Mouse (Mus musculus) hindbrain, embryonic 14.5 days (tissue): Measurements from ENCODE around the gene Dnaaf2. TPM values are rescaled to one million over a fixed set of nuclear protein-coding genes. Genes with fewer than 3 reads are reported as not detected.
"Not testable (repeated sequence)": the region's sequence is repeated elsewhere in the genome, so short reads cannot be mapped to it uniquely, and the experiment has no call there.

Experiments used
- ATAC-seq: fragments of 200-750 bp; cut with Nextera tagmentation; 2 replicates; pipeline ENCODE4 v1.8.0; 2017; ENCODE audit warnings: moderate number of reproducible peaks, mild to moderate bottlenecking, moderate TSS enrichment, moderate library complexity; ENCODE audit not compliant: low FRiP score
- DNase-seq: peaks from one replicate; pipeline ENCODE4 v3.0.0-alpha.2; 2015; ENCODE audit warnings: low spot score
- H3K27ac ChIP-seq: fragments of 300-500 bp; sonication (generic); 2 replicates; pipeline ENCODE4 v1.5.1; 2014; ENCODE audit warnings: mild to moderate bottlenecking, moderate library complexity
- H3K27me3 ChIP-seq: fragments of 300-500 bp; sonication (generic); 2 replicates; pipeline ENCODE4 v1.6.1; 2014; ENCODE audit warnings: mild to moderate bottlenecking, low read length, mixed read lengths; ENCODE audit not compliant: control insufficient read depth, insufficient read depth
- H3K36me3 ChIP-seq: fragments of 300-500 bp; sonication (generic); replicated peaks from 2 replicates; pipeline ENCODE4 v1.6.1; 2014; ENCODE audit not compliant: control insufficient read depth, insufficient read depth
- H3K4me1 ChIP-seq: fragments of 300-500 bp; sonication (generic); replicated peaks from 2 replicates; pipeline ENCODE4 v1.6.1; 2014; ENCODE audit warnings: antibody characterized with exemption, low read length, mixed read lengths; ENCODE audit not compliant: control insufficient read depth, insufficient read depth
- H3K4me2 ChIP-seq: fragments of 300-500 bp; sonication (generic); replicated peaks from 2 replicates; pipeline ENCODE4 v1.6.1; 2014; ENCODE audit warnings: mild to moderate bottlenecking, moderate library complexity
- H3K4me3 ChIP-seq: fragments of 300-500 bp; sonication (generic); replicated peaks from 2 replicates; pipeline ENCODE4 v1.5.1; 2014; ENCODE audit warnings: mild to moderate bottlenecking, low read length
- H3K9ac ChIP-seq: fragments of 300-500 bp; sonication (generic); 2 replicates; pipeline ENCODE4 v1.6.1; 2014
- H3K9me3 ChIP-seq: fragments of 300-500 bp; sonication (generic); 2 replicates; pipeline ENCODE4 v1.6.1; 2016; ENCODE audit warnings: low read length; ENCODE audit not compliant: control insufficient read depth
- WGBS: fragments of 180-500 bp; shearing (Covaris S2); extraction: QIAGEN DNeasy Blood & Tissue Kit; methylation state at CpG from one replicate; pipeline ENCODE4 v1.1.7; 2014; 5-methylcytosine and 5-hydroxymethylcytosine counted together
- polyA plus RNA-seq: library from polyadenylated mRNA; unstranded; fragments of >200 nt; fragmentation: Nextera tagmentation; extraction: Ambion mirVana; gene quantifications from 2 replicates; pipeline ENCODE4 v1.2.1, GENCODE M21; 2014

Dnaaf2 gene
- polyA plus RNA-seq, 1 experiment from 2014 or later, result 7.0 TPM

GRCm38 (mm10) chr12:69168461-69169106, 29.6 kb downstream of the Dnaaf2 start, which contains the start of gene Lrr1:
Gene Lrr1 (plus strand): TSS chr12:69168814.
- no peaks in the 10 kb centered on the region for H3K9me3 ChIP-seq
- peak within 1 kb of the TSS; percentile 44 for H3K4me3 ChIP-seq
- H3K27ac ChIP-seq, result peak within 1 kb of the TSS; percentile 77
- no peaks in the 10 kb centered on the region for H3K4me1 ChIP-seq
- H3K4me2 ChIP-seq, result peak within 1 kb of the TSS; percentile 90
- WGBS, result under 1% methylated on average over 40 of the region's 40 CpGs
- H3K36me3 ChIP-seq, result no peaks in the 10 kb centered on the region
- ATAC-seq (peak; percentile 95), DNase-seq (peak; percentile 88)
- H3K27me3 ChIP-seq, result no peaks in the 10 kb centered on the region
- H3K9ac ChIP-seq, result peak within 1 kb of the TSS; percentile 72

- Histone ChIP-seq H3K36me3 (no peaks in the 10 kb centered on the region), H3K4me2 (peak overlapping the region; percentile 90), H3K27ac (peak overlapping the region; percentile 77; the same call in 1 of the 2 replicates), H3K4me3 (peak overlapping the region; percentile 44), H3K4me1 (no peaks in the 10 kb centered on the region), H3K27me3 (no peaks in the 10 kb centered on the region), H3K9ac (peak overlapping the region; percentile 72), H3K9me3 (no peaks in the 10 kb centered on the region)
- 7% methylated on average over 18 of the region's 18 CpGs for WGBS
- DNase-seq (no peak), ATAC-seq (peak; percentile 67)
Measured at GRCm38 (mm10) chr12:69167656-69168460, 30.4 kb downstream of the Dnaaf2 start.

- not testable (repeated sequence) for H3K27me3 ChIP-seq, H3K4me1 ChIP-seq, DNase-seq, H3K4me3 ChIP-seq, H3K9ac ChIP-seq, H3K36me3 ChIP-seq, H3K27ac ChIP-seq, ATAC-seq, H3K9me3 ChIP-seq
- 0 out of 2 replicates have a peak overlapping the region, but pooled peaks have one; percentile 90 for H3K4me2 ChIP-seq
- 67% methylated on average over 8 of the region's 8 CpGs for WGBS
Measured at GRCm38 (mm10) chr12:69166861-69167581, 31.2 kb downstream of the Dnaaf2 start.

GRCm38 (mm10) chr12:69164904-69165303, 33.3 kb downstream of the Dnaaf2 start:
- Histone ChIP-seq H3K9ac (no peak overlapping the region), H3K36me3 (no peaks in the 10 kb centered on the region), H3K4me2 (no peak overlapping the region), H3K27ac (no peak overlapping the region), H3K4me3 (no peak overlapping the region), H3K27me3 (no peaks in the 10 kb centered on the region), H3K9me3 (no peaks in the 10 kb centered on the region), H3K4me1 (no peaks in the 10 kb centered on the region)
- DNase-seq (no peak), ATAC-seq (no peak)
- WGBS, result 70% methylated on average over 3 of the region's 3 CpGs

GRCm38 (mm10) chr12:69163586-69163985, 34.6 kb downstream of the Dnaaf2 start:
- 90% methylated on average over 4 of the region's 4 CpGs for WGBS

GRCm38 (mm10) chr12:69160677-69161076, 37.6 kb downstream of the Dnaaf2 start:
- 76% methylated on average over 2 of the region's 2 CpGs for WGBS
- H3K4me1 ChIP-seq, H3K4me2 ChIP-seq, H3K9ac ChIP-seq, H3K27ac ChIP-seq, H3K27me3 ChIP-seq, ATAC-seq, DNase-seq, H3K4me3 ChIP-seq, H3K9me3 ChIP-seq: not testable (repeated sequence)
- H3K36me3 ChIP-seq, result peaks cover 20% of the 10 kb centered on the region

More at GRCm38 (mm10) chr12:69163586-69163985, 34.6 kb downstream of the Dnaaf2 start:
- not testable (repeated sequence) for H3K4me1 ChIP-seq, H3K9me3 ChIP-seq, H3K4me2 ChIP-seq, H3K4me3 ChIP-seq, H3K27ac ChIP-seq, H3K36me3 ChIP-seq, ATAC-seq, H3K9ac ChIP-seq, H3K27me3 ChIP-seq, DNase-seq

GRCm38 (mm10) chr12:69159578-69159940, 38.7 kb downstream of the Dnaaf2 start:
- no peaks in the 10 kb centered on the region for H3K27me3 ChIP-seq
- no peaks in the 10 kb centered on the region for H3K9me3 ChIP-seq
- H3K36me3 ChIP-seq, result peaks cover 26% of the 10 kb centered on the region
- no peak overlapping the region for H3K9ac ChIP-seq
- H3K4me1 ChIP-seq, result peaks cover 8% of the 10 kb centered on the region
- DNase-seq (peak; percentile 92), ATAC-seq (no peak)
- WGBS, result 4% methylated on average over 9 of the region's 9 CpGs
- H3K4me3 ChIP-seq, result peak overlapping the region; percentile 86
- H3K4me2 ChIP-seq, result peak overlapping the region; percentile 35
- 0 out of 2 replicates have a peak overlapping the region, but pooled peaks have one; percentile 43 for H3K27ac ChIP-seq

GRCm38 (mm10) chr12:69158765-69159577, 39.3 kb downstream of the Dnaaf2 start, which contains the start of gene Rps29:
Gene Rps29 (minus strand): TSS chr12:69159186.
- H3K9me3 ChIP-seq, H3K27me3 ChIP-seq, H3K4me1 ChIP-seq: not testable (repeated sequence)
- H3K27ac ChIP-seq, result peak within 1 kb of the TSS; percentile 97
- peak within 1 kb of the TSS; percentile 86 for H3K4me3 ChIP-seq
- H3K4me2 ChIP-seq, result peak within 1 kb of the TSS; percentile 75
- H3K9ac ChIP-seq, result peak within 1 kb of the TSS; percentile 85
- ATAC-seq, result peak; percentile 99
- under 1% methylated on average over 57 of the region's 68 CpGs for WGBS
- peak; percentile 100 for DNase-seq
- H3K36me3 ChIP-seq, result peaks cover 26% of the 10 kb centered on the region
